Mouse (Mus musculus) C2C12 (cell line): ENCODE measurements around the gene Osbpl2.

Experiments used
- CEBPB ChIP-seq: IDR thresholded peaks from one replicate; pipeline ENCODE4 v1.6.1; 2011; ENCODE audit warnings: low read depth, mild to moderate bottlenecking, control low read depth, moderate library complexity
- CTCF ChIP-seq: IDR thresholded peaks from one replicate; pipeline ENCODE4 v1.5.1; 2011; ENCODE audit not compliant: control insufficient read depth, insufficient read depth, insufficient read length
- MAX ChIP-seq: IDR thresholded peaks from one replicate; pipeline ENCODE4 v1.6.1; 2011; ENCODE audit warnings: mild to moderate bottlenecking, control low read depth
- MYOD1 ChIP-seq: IDR thresholded peaks from one replicate; pipeline ENCODE4 v1.6.1; 2011; ENCODE audit warnings: low read depth; ENCODE audit not compliant: control insufficient read depth, insufficient read length
- USF1 ChIP-seq: IDR thresholded peaks from one replicate; pipeline ENCODE4 v1.6.1; 2011; ENCODE audit warnings: low read depth, mild to moderate bottlenecking, control low read depth, moderate library complexity

GRCm38 (mm10) chr2:180095711-180096110 lies 23.4 kb upstream of the Osbpl2 start:
- TF ChIP-seq CTCF = no peak
- TF ChIP-seq MYOD1 = no peak
- no peak for TF ChIP-seq USF1
- TF ChIP-seq MAX = no peak
- no peak for TF ChIP-seq CEBPB
